Mouse (Mus musculus): ENCODE data around the gene Ints6.

GRCm38 (mm10) chr14:62664976-62665673 is 95.8 kb downstream of the Ints6 start:
- TF ChIP-seq POLR2AphosphoS2 (IDR thresholded peaks at IDR 0.05; ENCODE audit: insufficient read length, low read depth): no peak
- no peak for TF ChIP-seq REST (IDR thresholded peaks at IDR 0.05; ENCODE audit: insufficient read depth, insufficient read length)
- TF ChIP-seq POLR2A (IDR thresholded peaks at IDR 0.05; ENCODE audit: insufficient read length, low read depth): no peak
